Mouse (Mus musculus): Measurements from ENCODE around the gene Tmc6. TPM values are rescaled to one million over a fixed set of nuclear protein-coding genes. Genes with fewer than 3 reads are reported as not detected.

Gene Tmc6
- 0.45 TPM for polyA plus RNA-seq (2014; fragmentation: Illumina TruSeq; extraction: RNeasy Lipid Tissue Mini Kit (QIAGEN cat#74804); ENCODE audit: low read depth, low replicate concordance)

GRCm38 (mm10) chr11:117781993-117782704, at the start of gene Tmc6, which contains the start of gene Tmc8:
TSS of gene Tmc6 (minus strand) at chr11:117782198.
TSS of gene Tmc8 (plus strand) at chr11:117782076.

GRCm38 (mm10) chr11:117825333-117826101, 43.5 kb upstream of the Tmc6 start, which contains the start of the genes Afmid and Tk1:
TSS of gene Afmid (plus strand) at chr11:117825924.
TSS of gene Tk1 (minus strand) at chr11:117826092.

GRCm38 (mm10) chr11:117809407-117810311, 27.7 kb upstream of the Tmc6 start, which contains the start of the genes Gm20708 and Syngr2:
TSS of gene Gm20708 (plus strand) at chr11:117809668.
TSS of gene Syngr2 (plus strand) at chr11:117809668.

GRCm38 (mm10) chr11:117797511-117798159, 15.6 kb upstream of the Tmc6 start, which contains the start of gene 6030468B19Rik:
TSS of gene 6030468B19Rik (plus strand) at chr11:117797660.

Other genes starting within 250 kb of the Tmc6 start
- 8.2 TPM for gene Tnrc6c, start 127.9 kb downstream of the Tmc6 start, polyA plus RNA-seq (2014; fragmentation: Illumina TruSeq; extraction: RNeasy Lipid Tissue Mini Kit (QIAGEN cat#74804); ENCODE audit: low read depth, low replicate concordance)
- gene Tmc8, start 122 bp downstream of the Tmc6 start, polyA plus RNA-seq (2014; fragmentation: Illumina TruSeq; extraction: RNeasy Lipid Tissue Mini Kit (QIAGEN cat#74804); ENCODE audit: low read depth, low replicate concordance): 0.07 TPM
- gene 6030468B19Rik, start 15.5 kb upstream of the Tmc6 start, polyA plus RNA-seq (2014; fragmentation: Illumina TruSeq; extraction: RNeasy Lipid Tissue Mini Kit (QIAGEN cat#74804); ENCODE audit: low read depth, low replicate concordance): not detected
- gene Gm20708, start 27.5 kb upstream of the Tmc6 start, polyA plus RNA-seq (2014; fragmentation: Illumina TruSeq; extraction: RNeasy Lipid Tissue Mini Kit (QIAGEN cat#74804); ENCODE audit: low read depth, low replicate concordance): 2.1 TPM
- 2.2 TPM for gene Syngr2, start 27.5 kb upstream of the Tmc6 start, polyA plus RNA-seq (2014; fragmentation: Illumina TruSeq; extraction: RNeasy Lipid Tissue Mini Kit (QIAGEN cat#74804); ENCODE audit: low read depth, low replicate concordance)
- gene Afmid, start 43.7 kb upstream of the Tmc6 start, polyA plus RNA-seq (2014; fragmentation: Illumina TruSeq; extraction: RNeasy Lipid Tissue Mini Kit (QIAGEN cat#74804); ENCODE audit: low read depth, low replicate concordance): 0.91 TPM
- 0.32 TPM for gene Tk1, start 43.9 kb upstream of the Tmc6 start, polyA plus RNA-seq (2014; fragmentation: Illumina TruSeq; extraction: RNeasy Lipid Tissue Mini Kit (QIAGEN cat#74804); ENCODE audit: low read depth, low replicate concordance)
- gene Birc5, start 67.1 kb upstream of the Tmc6 start, polyA plus RNA-seq (2014; fragmentation: Illumina TruSeq; extraction: RNeasy Lipid Tissue Mini Kit (QIAGEN cat#74804); ENCODE audit: low read depth, low replicate concordance): 93.7 TPM
- not detected for gene Tmem235, start 78.6 kb upstream of the Tmc6 start, polyA plus RNA-seq (2014; fragmentation: Illumina TruSeq; extraction: RNeasy Lipid Tissue Mini Kit (QIAGEN cat#74804); ENCODE audit: low read depth, low replicate concordance)
- gene Tha1, start 91.3 kb upstream of the Tmc6 start, polyA plus RNA-seq (2014; fragmentation: Illumina TruSeq; extraction: RNeasy Lipid Tissue Mini Kit (QIAGEN cat#74804); ENCODE audit: low read depth, low replicate concordance): not detected
- 0.10 TPM for gene Socs3, start 187.8 kb upstream of the Tmc6 start, polyA plus RNA-seq (2014; fragmentation: Illumina TruSeq; extraction: RNeasy Lipid Tissue Mini Kit (QIAGEN cat#74804); ENCODE audit: low read depth, low replicate concordance)
- 6.1 TPM for gene Pgs1, start 204.1 kb upstream of the Tmc6 start, polyA plus RNA-seq (2014; fragmentation: Illumina TruSeq; extraction: RNeasy Lipid Tissue Mini Kit (QIAGEN cat#74804); ENCODE audit: low read depth, low replicate concordance)

Measured in testis, adult 10 weeks (tissue).